Mouse (Mus musculus): ENCODE measurements at regions not wholly inside any gene's neighbourhood (a gene's known extent, or its start where the extent isn't known, plus 50 kb on each side); places are given as distances from the start of the nearest gene placed in this dataset.

GRCm38 (mm10) chr2:124955843-124956242, 112.1 kb upstream of the Slc24a5 start:
- DNase-seq: no peak

GRCm38 (mm10) chr2:124959431-124959830, 108.5 kb upstream of the Slc24a5 start:
- no peak for DNase-seq

DNA sequence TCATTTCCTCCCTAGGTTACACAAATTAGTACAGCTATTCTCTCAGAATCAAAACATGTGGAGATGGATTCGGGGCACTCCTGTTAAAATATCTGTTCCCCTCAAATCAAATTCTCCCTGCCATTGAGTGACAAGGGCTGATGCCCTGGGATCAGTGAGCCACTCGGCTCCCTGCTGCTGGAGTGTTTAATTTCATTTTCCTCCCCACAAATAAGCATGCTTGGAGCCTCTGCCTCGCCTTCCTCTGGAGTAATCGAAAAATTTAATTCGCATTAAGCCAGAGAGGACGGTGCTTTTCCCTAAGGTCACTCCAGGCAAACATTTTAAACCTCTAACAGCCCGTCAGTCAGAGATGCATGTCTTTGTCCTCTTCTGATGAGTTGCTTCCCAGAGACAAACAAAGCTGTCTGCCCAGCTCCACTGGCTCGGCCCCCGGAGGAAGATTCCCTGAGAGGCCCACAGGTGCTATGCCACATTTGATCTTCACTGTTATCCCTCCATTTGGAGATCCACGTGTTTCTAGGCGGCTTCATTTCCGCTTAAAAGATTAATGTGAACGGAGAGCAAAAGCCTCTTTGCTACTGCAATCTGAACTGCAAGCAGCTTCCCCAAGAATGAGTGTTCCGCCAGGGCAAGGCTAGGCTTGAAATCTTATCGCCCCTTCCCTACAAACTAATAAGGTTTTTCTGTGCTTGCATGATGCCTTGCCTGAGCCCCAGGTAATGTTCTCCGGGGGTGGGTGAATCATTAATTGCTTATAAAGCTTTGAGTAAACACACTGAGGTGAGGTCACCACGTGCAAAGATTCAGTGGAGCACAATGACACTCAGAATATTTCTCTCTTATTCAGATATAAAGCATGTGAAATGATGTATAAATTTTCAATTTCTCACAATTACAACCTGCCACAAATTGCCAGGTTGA, 95.8 kb upstream of the Slc24a5 start:
- peak; percentile 29 for DNase-seq

GRCm38 (mm10) chr2:124975106-124975505, 92.8 kb upstream of the Slc24a5 start:
- no peak for DNase-seq

DNA sequence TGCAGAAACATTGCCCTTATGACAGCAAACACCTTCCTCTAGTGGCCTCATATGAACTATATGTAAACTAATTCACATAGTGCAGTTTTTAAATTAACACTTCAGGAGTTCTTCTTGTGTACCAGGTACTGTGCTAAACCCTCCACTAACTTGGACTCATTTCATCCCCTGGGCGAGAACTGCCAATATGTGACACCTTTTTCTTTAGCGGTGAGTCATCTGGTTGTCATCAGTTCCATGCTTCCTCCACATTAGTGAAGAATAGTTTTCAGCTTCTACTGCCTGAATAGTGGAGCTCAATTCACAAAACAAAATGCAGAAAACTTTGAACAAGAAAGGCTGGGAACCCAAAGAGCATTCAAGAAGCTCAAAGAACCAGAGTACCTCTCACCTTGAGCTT, 76.9 kb upstream of the Slc24a5 start:
- DNase-seq: no peak

- DNase-seq: no peak
Observed at GRCm38 (mm10) chr2:125015007-125015406, 52.9 kb upstream of the Slc24a5 start.

GRCm38 (mm10) chr2:125016946-125017345, 51.0 kb upstream of the Slc24a5 start:
- DNase-seq: no peak

All from retina, postnatal 1 day (tissue).